Comparison of ENCODE assay signal across 21 mouse cellular contexts in the genomic region with DNA sequence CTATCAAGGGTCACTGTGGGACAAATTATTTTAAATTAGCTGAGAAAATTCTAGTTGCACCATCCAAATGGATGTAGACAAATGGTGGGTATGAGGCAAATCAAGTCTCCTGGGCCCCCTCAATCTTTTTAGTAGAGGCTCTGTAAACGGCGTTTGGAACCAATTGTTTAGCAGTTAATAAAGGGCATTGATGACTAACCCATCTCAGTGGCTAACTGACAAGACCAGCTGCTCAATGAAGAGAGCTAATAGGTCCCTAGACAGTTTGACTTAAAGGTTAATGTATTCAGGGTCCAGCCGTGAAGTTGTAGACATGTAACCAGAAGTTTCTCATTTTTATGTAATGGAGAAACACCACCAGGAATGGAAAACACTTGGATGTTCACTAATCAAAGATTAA.
DNase-seq lines count a peak whose midpoint lies in the region; ATAC-seq and TF ChIP-seq lines count a peak whose summit lies in the region.
"Had no signal": no experiment of that assay in that cellular context is flagged by ENCODE, and none has a peak within 500 bp of the region (broad histone marks: within the 10 kb centered on the region; RNA-seq: fewer than 3 reads in every experiment).

No protein-coding gene starts in this region.

- no peak overlapping the region for H3K4me2 ChIP-seq in hindbrain, embryonic 11.5 days (replicated peaks; ENCODE audit: low read depth, low read length)
- H3K4me2 ChIP-seq in hindbrain, embryonic 13.5 days: no peak overlapping the region
- no peak overlapping the region for H3K4me2 ChIP-seq in midbrain, embryonic 14.5 days (ENCODE audit: low read length)
- H3K4me2 ChIP-seq in midbrain, embryonic 16.5 days (ENCODE audit: low read length): no peak overlapping the region
- no peak overlapping the region for H3K4me2 ChIP-seq in neural tube, embryonic 13.5 days
- no peak overlapping the region for H3K4me2 ChIP-seq in intestine, embryonic 15.5 days (replicated peaks)
- H3K4me2 ChIP-seq: embryonic facial prominence, embryonic 13.5 days; forebrain, embryonic 13.5 days; heart, embryonic 13.5 days; hindbrain, embryonic 15.5 days had no signal

- peak; percentile 8 for DNase-seq in hindbrain, embryonic 11.5 days (ENCODE audit: low spot score)
- DNase-seq in midbrain, embryonic 14.5 days: peak; percentile 5
- peak; percentile 18 for DNase-seq in brain, embryonic 14.5 days (ENCODE audit: low read depth)
- DNase-seq: adrenal gland, postnatal 10 days; cerebellum, adult 11-12 months; cerebellum, adult 9-10 months; cerebellum, postnatal 36 days; forebrain, postnatal 0 days; gastrocnemius, postnatal 14 days; heart, postnatal 36 days had no signal

- TF ChIP-seq POLR2A in brain, embryonic 14.5 days (IDR thresholded peaks at IDR 0.05; ENCODE audit: borderline replicate concordance, extremely low read depth, insufficient read depth, insufficient read length, poor library complexity, severe bottlenecking): no peak

- H3K27ac ChIP-seq in hindbrain, embryonic 11.5 days (ENCODE audit: low read depth, low read length): no peak overlapping the region
- H3K27ac ChIP-seq in hindbrain, embryonic 13.5 days: no peak overlapping the region
- no peak overlapping the region for H3K27ac ChIP-seq in midbrain, embryonic 14.5 days (replicated peaks; ENCODE audit: low read depth, low read length)
- no peak overlapping the region for H3K27ac ChIP-seq in midbrain, embryonic 16.5 days (ENCODE audit: low read length)
- H3K27ac ChIP-seq in neural tube, embryonic 13.5 days (replicated peaks): no peak overlapping the region
- H3K27ac ChIP-seq in intestine, embryonic 15.5 days: no peak overlapping the region
- H3K27ac ChIP-seq: embryonic facial prominence, embryonic 13.5 days; forebrain, embryonic 13.5 days; heart, embryonic 13.5 days; hindbrain, embryonic 15.5 days had no signal

- 61% methylated on average over 3 of the region's 3 CpGs for WGBS in hindbrain, embryonic 11.5 days
- WGBS in hindbrain, embryonic 13.5 days: 37% methylated on average over 3 of the region's 3 CpGs
- 60% methylated on average over 3 of the region's 3 CpGs for WGBS in midbrain, embryonic 14.5 days
- WGBS in midbrain, embryonic 16.5 days: 63% methylated on average over 3 of the region's 3 CpGs
- 22% methylated on average over 3 of the region's 3 CpGs for WGBS in neural tube, embryonic 13.5 days
- WGBS in intestine, embryonic 15.5 days: 85% methylated on average over 3 of the region's 3 CpGs

- H3K27me3 ChIP-seq in hindbrain, embryonic 11.5 days (ENCODE audit: control insufficient read depth, insufficient read depth, low read length): no peaks in the 10 kb centered on the region
- no peaks in the 10 kb centered on the region for H3K27me3 ChIP-seq in hindbrain, embryonic 13.5 days
- H3K27me3 ChIP-seq in midbrain, embryonic 14.5 days (ENCODE audit: control insufficient read depth, insufficient read depth, low read length): no peaks in the 10 kb centered on the region
- no peaks in the 10 kb centered on the region for H3K27me3 ChIP-seq in midbrain, embryonic 16.5 days (ENCODE audit: control insufficient read depth, insufficient read depth, low read depth, low read length)
- H3K27me3 ChIP-seq in neural tube, embryonic 13.5 days: no peaks in the 10 kb centered on the region
- H3K27me3 ChIP-seq in intestine, embryonic 15.5 days (replicated peaks): no peaks in the 10 kb centered on the region
- H3K27me3 ChIP-seq: embryonic facial prominence, embryonic 13.5 days; forebrain, embryonic 13.5 days; heart, embryonic 13.5 days; hindbrain, embryonic 15.5 days had no signal

- no peak overlapping the region for H3K9ac ChIP-seq in hindbrain, embryonic 11.5 days (ENCODE audit: low read depth, low read length)
- no peak overlapping the region for H3K9ac ChIP-seq in hindbrain, embryonic 13.5 days
- no peak overlapping the region for H3K9ac ChIP-seq in midbrain, embryonic 14.5 days (replicated peaks; ENCODE audit: low read length)
- no peak overlapping the region for H3K9ac ChIP-seq in midbrain, embryonic 16.5 days (ENCODE audit: low read depth, low read length)
- no peak overlapping the region for H3K9ac ChIP-seq in neural tube, embryonic 13.5 days
- H3K9ac ChIP-seq in intestine, embryonic 15.5 days: no peak overlapping the region
- H3K9ac ChIP-seq: embryonic facial prominence, embryonic 13.5 days; forebrain, embryonic 13.5 days; forebrain, postnatal 0 days; heart, embryonic 13.5 days; hindbrain, embryonic 15.5 days had no signal

- no peak overlapping the region for H3K4me3 ChIP-seq in hindbrain, embryonic 11.5 days (ENCODE audit: low read depth, low read length)
- no peak overlapping the region for H3K4me3 ChIP-seq in hindbrain, embryonic 13.5 days
- H3K4me3 ChIP-seq in midbrain, embryonic 14.5 days (replicated peaks; ENCODE audit: low read depth, low read length): no peak overlapping the region
- no peak overlapping the region for H3K4me3 ChIP-seq in midbrain, embryonic 16.5 days (ENCODE audit: low read depth, low read length)
- H3K4me3 ChIP-seq in neural tube, embryonic 13.5 days: no peak overlapping the region
- no peak overlapping the region for H3K4me3 ChIP-seq in intestine, embryonic 15.5 days (replicated peaks)
- H3K4me3 ChIP-seq: embryonic facial prominence, embryonic 13.5 days; forebrain, embryonic 13.5 days; heart, embryonic 13.5 days; hindbrain, embryonic 15.5 days had no signal

- no peak for TF ChIP-seq CTCF in brain, embryonic 14.5 days (IDR thresholded peaks at IDR 0.05; ENCODE audit: borderline replicate concordance, extremely low read depth, insufficient read depth, insufficient read length)

- H3K4me1 ChIP-seq in hindbrain, embryonic 11.5 days (replicated peaks; ENCODE audit: control insufficient read depth, insufficient read depth, low read length): no peaks in the 10 kb centered on the region
- no peaks in the 10 kb centered on the region for H3K4me1 ChIP-seq in hindbrain, embryonic 13.5 days (replicated peaks)
- H3K4me1 ChIP-seq in midbrain, embryonic 14.5 days (ENCODE audit: control insufficient read depth, insufficient read depth, low read length): no peaks in the 10 kb centered on the region
- H3K4me1 ChIP-seq in midbrain, embryonic 16.5 days (ENCODE audit: control insufficient read depth, insufficient read depth, low read length): no peaks in the 10 kb centered on the region
- H3K4me1 ChIP-seq in neural tube, embryonic 13.5 days (replicated peaks): no peaks in the 10 kb centered on the region
- no peaks in the 10 kb centered on the region for H3K4me1 ChIP-seq in intestine, embryonic 15.5 days (replicated peaks)
- H3K4me1 ChIP-seq: embryonic facial prominence, embryonic 13.5 days; forebrain, embryonic 13.5 days; heart, embryonic 13.5 days; hindbrain, embryonic 15.5 days had no signal

- peak; percentile 56; the same call in 1 of the 2 replicates for ATAC-seq in hindbrain, embryonic 11.5 days (ENCODE audit: low FRiP score)
- no peak for ATAC-seq in hindbrain, embryonic 13.5 days (ENCODE audit: low FRiP score)
- ATAC-seq in midbrain, embryonic 14.5 days (ENCODE audit: low FRiP score, low TSS enrichment): no peak
- no peak for ATAC-seq in midbrain, embryonic 16.5 days
- ATAC-seq in neural tube, embryonic 13.5 days (ENCODE audit: low read depth): peak; percentile 43; the same call in 1 of the 2 replicates
- no peak for ATAC-seq in intestine, embryonic 15.5 days
- ATAC-seq: CD4-positive, CD25-positive, alpha-beta regulatory T cell, adult 4 months; forebrain, embryonic 13.5 days; forebrain, postnatal 0 days; intestine, postnatal 0 days had no signal

- H3K9me3 ChIP-seq in hindbrain, embryonic 11.5 days (ENCODE audit: control insufficient read depth, low read length): no peaks in the 10 kb centered on the region
- H3K9me3 ChIP-seq in hindbrain, embryonic 13.5 days: no peaks in the 10 kb centered on the region
- H3K9me3 ChIP-seq in midbrain, embryonic 14.5 days (ENCODE audit: control insufficient read depth, low read length): no peaks in the 10 kb centered on the region
- no peaks in the 10 kb centered on the region for H3K9me3 ChIP-seq in midbrain, embryonic 16.5 days (replicated peaks; ENCODE audit: control insufficient read depth, low read length, poor library complexity, severe bottlenecking)
- H3K9me3 ChIP-seq in neural tube, embryonic 13.5 days: no peaks in the 10 kb centered on the region
- H3K9me3 ChIP-seq in intestine, embryonic 15.5 days: no peaks in the 10 kb centered on the region
- H3K9me3 ChIP-seq: embryonic facial prominence, embryonic 13.5 days; forebrain, embryonic 13.5 days; G1E; heart, embryonic 13.5 days; hindbrain, embryonic 15.5 days had no signal

- H3K36me3 ChIP-seq in hindbrain, embryonic 11.5 days (ENCODE audit: control insufficient read depth, insufficient read depth, low read length): no peaks in the 10 kb centered on the region
- no peaks in the 10 kb centered on the region for H3K36me3 ChIP-seq in hindbrain, embryonic 13.5 days
- H3K36me3 ChIP-seq in midbrain, embryonic 14.5 days (ENCODE audit: control insufficient read depth, insufficient read depth, low read length): no peaks in the 10 kb centered on the region
- H3K36me3 ChIP-seq in midbrain, embryonic 16.5 days (ENCODE audit: control insufficient read depth, insufficient read depth, low read length): no peaks in the 10 kb centered on the region
- no peaks in the 10 kb centered on the region for H3K36me3 ChIP-seq in neural tube, embryonic 13.5 days
- H3K36me3 ChIP-seq in intestine, embryonic 15.5 days: no peaks in the 10 kb centered on the region
- H3K36me3 ChIP-seq: embryonic facial prominence, embryonic 13.5 days; G1E; heart, embryonic 13.5 days; hindbrain, embryonic 15.5 days had no signal

Comparison
In these comparisons a context has a peak if more than half of its experiments do, and no peak if none do; other contexts are left out.
1. ATAC-seq: peak in hindbrain, embryonic 11.5 days (single experiment) and neural tube, embryonic 13.5 days (single experiment); none in hindbrain, embryonic 13.5 days (single experiment), midbrain, embryonic 14.5 days (single experiment), midbrain, embryonic 16.5 days (single experiment) and intestine, embryonic 15.5 days (single experiment).
2. Peak in every context shown above with its lines, with median percentiles within 50 percentile points of each other: DNase-seq.